Mouse (Mus musculus): Measurements from ENCODE around the gene Cdk5rap3. TPM values are rescaled to one million over a fixed set of nuclear protein-coding genes. Genes with fewer than 3 reads are reported as not detected.

Gene Cdk5rap3
- total and polyA plus RNA-seq, 3 experiments: 31.7 to 63.6 (median 59.3) TPM

DNA sequence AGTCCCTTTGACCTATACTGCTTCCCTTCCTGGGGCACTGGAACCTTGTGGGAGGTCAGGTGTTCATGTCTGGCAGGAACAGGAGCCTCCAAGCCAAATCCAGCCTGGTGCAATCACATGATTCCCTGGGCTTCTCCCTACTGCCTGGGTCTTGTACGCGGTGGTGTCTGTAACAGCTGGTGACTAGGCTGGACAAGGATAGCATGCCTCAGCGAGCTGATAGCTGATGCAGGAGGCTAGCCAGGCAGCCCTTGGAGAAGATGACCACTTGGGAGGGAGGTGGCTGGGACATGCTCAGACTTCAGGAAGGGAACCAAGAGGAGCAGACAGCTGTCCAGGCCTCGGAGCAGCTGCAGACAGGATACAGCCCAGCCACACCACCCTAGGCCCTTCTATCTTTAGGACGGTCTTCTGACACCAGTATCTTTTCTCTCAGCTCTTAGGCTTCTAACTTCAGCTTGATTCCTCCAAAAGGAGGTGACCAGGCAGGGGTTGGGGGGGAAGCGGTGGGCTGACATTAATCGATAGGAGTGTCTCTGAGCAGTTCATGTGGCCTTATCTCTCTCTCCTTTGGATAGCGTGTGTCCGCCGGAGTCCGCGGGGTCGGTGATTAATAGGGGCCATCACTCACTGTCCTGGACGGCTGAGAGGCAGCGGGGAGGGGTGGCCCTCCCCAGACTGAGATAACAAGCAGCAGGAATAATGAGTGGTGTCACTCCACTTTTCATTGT, 9.7 kb downstream of the Cdk5rap3 start:
- peaks cover 62% of the 10 kb centered on the region for H3K36me3 ChIP-seq (replicated peaks)
- H3K4me1 ChIP-seq (ENCODE audit: insufficient read depth, low read depth, low read length): peaks cover 15% of the 10 kb centered on the region
- DNase-seq (ENCODE audit: low spot score) (no peak), ATAC-seq (ENCODE audit: extremely low read depth, insufficient number of reproducible peaks, low FRiP score, poor library complexity, severe bottlenecking) (no peak)
- no peak overlapping the region for H3K4me3 ChIP-seq (ENCODE audit: low read depth, low read length)
- H3K27me3 ChIP-seq (ENCODE audit: insufficient read depth, low read length): peaks cover 11% of the 10 kb centered on the region
- no peak for TF ChIP-seq GATA2 (IDR thresholded peaks at IDR 0.05; ENCODE audit: borderline replicate concordance, low read depth, low read length)
- TF ChIP-seq CTCF (IDR thresholded peaks at IDR 0.05; ENCODE audit: low read depth, low read length): no peak
- TF ChIP-seq GATA1 (IDR thresholded peaks at IDR 0.05; ENCODE audit: borderline replicate concordance, low read length): no peak
- no peak for TF ChIP-seq POLR2AphosphoS5 (IDR thresholded peaks at IDR 0.05; ENCODE audit: insufficient replicate concordance, low read depth, low read length)
- TF ChIP-seq TAL1 (conservative IDR thresholded peaks at IDR 0.05; ENCODE audit: low read depth, low read length): no peak
- no peaks in the 10 kb centered on the region for H3K9me3 ChIP-seq (replicated peaks)

DNA sequence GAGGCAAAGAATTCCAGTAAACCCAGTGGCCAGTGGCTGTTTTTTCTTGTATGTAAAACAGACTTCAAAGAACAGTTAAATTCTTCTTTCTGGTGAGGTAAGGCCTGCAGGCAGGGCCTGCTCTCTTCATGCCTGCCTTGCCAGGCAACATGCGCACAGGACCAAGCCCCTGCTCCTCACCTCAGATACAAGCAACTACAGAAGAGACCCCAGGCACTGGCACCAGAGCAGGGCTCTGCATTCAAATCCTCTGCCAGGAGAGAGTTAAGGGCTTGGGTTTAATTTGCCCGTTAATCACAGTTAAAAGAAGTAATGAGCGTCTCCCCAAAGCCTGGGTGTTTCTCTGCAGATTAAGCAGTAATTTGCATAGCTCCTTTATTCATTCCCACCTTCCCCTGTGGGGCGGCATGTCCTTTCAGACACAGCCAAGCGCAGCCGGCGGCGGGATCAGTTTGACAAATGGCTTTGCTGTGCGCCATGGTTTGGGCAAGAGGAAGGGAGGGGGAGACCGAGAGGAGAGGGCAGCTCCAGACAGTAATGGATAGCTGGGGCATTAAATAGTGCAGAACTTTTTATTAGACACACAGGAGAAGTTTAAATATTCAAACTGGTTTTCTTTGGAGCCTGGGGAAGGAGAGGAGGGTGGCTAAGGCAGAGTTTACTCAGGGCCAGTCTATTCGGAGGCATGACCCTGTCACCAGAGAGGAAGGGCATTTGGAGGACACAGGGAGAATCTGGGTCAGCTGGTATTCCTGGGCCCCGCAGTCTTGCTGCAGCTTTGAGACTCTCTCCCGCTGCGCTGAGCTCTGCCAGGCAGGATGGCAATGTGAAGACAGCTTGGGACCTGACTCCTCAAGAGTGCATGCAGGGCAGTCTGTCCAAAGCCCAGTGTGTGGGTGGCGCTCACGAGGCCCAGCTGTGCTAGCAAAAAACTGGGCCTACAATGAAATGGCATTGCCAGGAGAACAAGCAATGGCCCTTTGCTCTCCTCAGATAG, 13.4 kb downstream of the Cdk5rap3 start:
- H3K4me1 ChIP-seq (ENCODE audit: insufficient read depth, low read depth, low read length): peaks cover 15% of the 10 kb centered on the region
- TF ChIP-seq GATA1 (IDR thresholded peaks at IDR 0.05; ENCODE audit: borderline replicate concordance, low read length) (no peak), POLR2AphosphoS5 (IDR thresholded peaks at IDR 0.05; ENCODE audit: insufficient replicate concordance, low read depth, low read length) (no peak), CTCF (IDR thresholded peaks at IDR 0.05; ENCODE audit: low read depth, low read length) (no peak), GATA2 (IDR thresholded peaks at IDR 0.05; ENCODE audit: borderline replicate concordance, low read depth, low read length) (no peak), TAL1 (conservative IDR thresholded peaks at IDR 0.05; ENCODE audit: low read depth, low read length) (no peak)
- no peak for DNase-seq (ENCODE audit: low spot score)
- no peaks in the 10 kb centered on the region for H3K9me3 ChIP-seq (replicated peaks)
- peaks cover 40% of the 10 kb centered on the region for H3K27me3 ChIP-seq (ENCODE audit: insufficient read depth, low read length)
- ATAC-seq (ENCODE audit: extremely low read depth, insufficient number of reproducible peaks, low FRiP score, poor library complexity, severe bottlenecking): no peak
- H3K4me3 ChIP-seq (ENCODE audit: low read depth, low read length): no peak overlapping the region
- H3K36me3 ChIP-seq (replicated peaks): peaks cover 26% of the 10 kb centered on the region

DNA sequence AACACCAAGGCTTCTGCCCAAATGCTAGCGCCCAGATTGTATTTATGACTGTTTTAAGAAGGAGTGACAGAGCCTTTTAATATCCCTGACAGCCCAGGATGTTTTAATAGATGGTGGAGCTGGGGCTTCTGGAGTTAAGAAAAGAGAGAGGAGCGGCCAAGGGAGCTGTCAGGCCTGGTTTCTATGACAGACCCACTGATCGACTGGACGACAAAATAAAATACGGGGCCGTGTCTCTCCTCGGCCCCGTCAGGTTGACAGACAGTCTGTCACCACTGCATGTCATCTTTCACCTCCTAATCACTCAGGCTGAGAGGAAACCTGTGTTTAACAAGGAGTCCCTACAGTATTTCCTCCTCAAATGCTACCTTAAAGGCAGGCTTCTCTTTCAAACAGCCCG, 15.0 kb downstream of the Cdk5rap3 start:
- DNase-seq (ENCODE audit: low spot score): no peak
- H3K36me3 ChIP-seq (replicated peaks): peaks cover 10% of the 10 kb centered on the region
- TF ChIP-seq GATA1 (IDR thresholded peaks at IDR 0.05; ENCODE audit: borderline replicate concordance, low read length): no peak
- TF ChIP-seq TAL1 (conservative IDR thresholded peaks at IDR 0.05; ENCODE audit: low read depth, low read length): no peak
- no peak for TF ChIP-seq GATA2 (IDR thresholded peaks at IDR 0.05; ENCODE audit: borderline replicate concordance, low read depth, low read length)
- TF ChIP-seq CTCF (IDR thresholded peaks at IDR 0.05; ENCODE audit: low read depth, low read length): no peak
- TF ChIP-seq POLR2AphosphoS5 (IDR thresholded peaks at IDR 0.05; ENCODE audit: insufficient replicate concordance, low read depth, low read length): no peak
- H3K9me3 ChIP-seq (replicated peaks): no peaks in the 10 kb centered on the region
- H3K27me3 ChIP-seq (ENCODE audit: insufficient read depth, low read length): peaks cover 45% of the 10 kb centered on the region
- H3K4me1 ChIP-seq (ENCODE audit: insufficient read depth, low read depth, low read length): 0 out of 2 replicates have a peak, but pooled peaks cover under 1% of the 10 kb centered on the region
- ATAC-seq (ENCODE audit: extremely low read depth, insufficient number of reproducible peaks, low FRiP score, poor library complexity, severe bottlenecking): no peak
- no peak overlapping the region for H3K4me3 ChIP-seq (ENCODE audit: low read depth, low read length)

GRCm38 (mm10) chr11:96899449-96900306, 16.6 kb downstream of the Cdk5rap3 start:
- TF ChIP-seq GATA2 (IDR thresholded peaks at IDR 0.05; ENCODE audit: borderline replicate concordance, low read depth, low read length) (no peak), CTCF (IDR thresholded peaks at IDR 0.05; ENCODE audit: low read depth, low read length) (no peak), GATA1 (IDR thresholded peaks at IDR 0.05; ENCODE audit: borderline replicate concordance, low read length) (no peak), TAL1 (conservative IDR thresholded peaks at IDR 0.05; ENCODE audit: low read depth, low read length) (no peak), POLR2AphosphoS5 (IDR thresholded peaks at IDR 0.05; ENCODE audit: insufficient replicate concordance, low read depth, low read length) (no peak)
- no peak for ATAC-seq (ENCODE audit: extremely low read depth, insufficient number of reproducible peaks, low FRiP score, poor library complexity, severe bottlenecking)
- no peaks in the 10 kb centered on the region for H3K36me3 ChIP-seq (replicated peaks)
- no peak overlapping the region for H3K4me3 ChIP-seq (ENCODE audit: low read depth, low read length)
- H3K27me3 ChIP-seq (ENCODE audit: insufficient read depth, low read length): peaks cover 49% of the 10 kb centered on the region
- no peak for DNase-seq (ENCODE audit: low spot score)
- no peaks in the 10 kb centered on the region for H3K9me3 ChIP-seq (replicated peaks)
- H3K4me1 ChIP-seq (ENCODE audit: insufficient read depth, low read depth, low read length): no peaks in the 10 kb centered on the region

GRCm38 (mm10) chr11:96895886-96896285, 20.4 kb downstream of the Cdk5rap3 start:
- no peak for DNase-seq (ENCODE audit: low spot score)
- peaks cover 57% of the 10 kb centered on the region for H3K27me3 ChIP-seq (ENCODE audit: insufficient read depth, low read length)
- TF ChIP-seq CTCF (IDR thresholded peaks at IDR 0.05; ENCODE audit: low read depth, low read length): no peak
- no peak for TF ChIP-seq GATA1 (IDR thresholded peaks at IDR 0.05; ENCODE audit: borderline replicate concordance, low read length)
- no peak for TF ChIP-seq TAL1 (conservative IDR thresholded peaks at IDR 0.05; ENCODE audit: low read depth, low read length)
- TF ChIP-seq POLR2AphosphoS5 (IDR thresholded peaks at IDR 0.05; ENCODE audit: insufficient replicate concordance, low read depth, low read length): no peak
- TF ChIP-seq GATA2 (IDR thresholded peaks at IDR 0.05; ENCODE audit: borderline replicate concordance, low read depth, low read length): no peak
- H3K9me3 ChIP-seq (replicated peaks): no peaks in the 10 kb centered on the region
- no peaks in the 10 kb centered on the region for H3K36me3 ChIP-seq (replicated peaks)
- H3K4me1 ChIP-seq (ENCODE audit: insufficient read depth, low read depth, low read length): no peaks in the 10 kb centered on the region
- no peak for ATAC-seq (ENCODE audit: extremely low read depth, insufficient number of reproducible peaks, low FRiP score, poor library complexity, severe bottlenecking)
- no peak overlapping the region for H3K4me3 ChIP-seq (ENCODE audit: low read depth, low read length)
